Mouse (Mus musculus): ENCODE data around the gene Lhpp.
A peak's percentile ranks its signal among the peaks of the same experiment; 100 is the strongest.

The Lhpp gene

DNA sequence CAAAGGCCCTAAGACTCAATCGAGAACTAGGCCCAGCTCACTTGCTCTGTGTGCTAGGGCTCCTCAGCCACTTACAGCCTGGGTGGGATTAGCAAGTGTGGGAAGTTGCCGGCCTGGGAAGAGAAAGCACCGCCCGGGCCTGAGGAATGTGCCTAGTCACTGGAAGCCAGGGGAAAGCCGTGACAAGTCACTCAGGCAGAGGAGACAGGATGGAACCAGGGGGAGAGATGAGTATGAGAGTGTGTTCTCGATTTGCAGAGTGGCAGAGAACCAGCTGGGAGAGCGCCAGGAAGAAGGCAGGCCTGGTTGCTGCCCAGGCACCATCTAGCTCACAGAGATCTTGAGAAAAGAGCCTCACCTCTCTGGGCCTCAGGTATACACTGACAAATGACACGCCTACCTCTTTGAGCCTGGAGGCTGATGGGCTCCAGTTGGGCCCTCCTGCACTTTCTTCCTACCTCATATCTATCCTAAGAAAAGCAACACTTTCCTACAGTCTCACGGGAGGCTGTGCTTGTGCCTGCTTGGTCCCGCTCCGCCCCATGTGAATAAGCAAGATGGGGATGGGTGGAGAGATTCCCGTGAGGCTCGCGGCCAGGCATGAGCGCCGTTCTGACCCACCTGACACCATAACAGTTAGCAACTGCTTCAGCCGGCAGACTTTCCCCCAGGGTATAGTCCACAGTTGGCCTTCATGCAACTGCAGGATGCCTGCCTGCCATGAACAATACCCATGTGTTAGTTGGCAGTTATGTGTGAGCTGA, 125.8 kb downstream of the Lhpp start:
- DNase-seq (ENCODE audit: low spot score in 2 of 2), result peak in 1 of 2 experiments; percentile 44

DNA sequence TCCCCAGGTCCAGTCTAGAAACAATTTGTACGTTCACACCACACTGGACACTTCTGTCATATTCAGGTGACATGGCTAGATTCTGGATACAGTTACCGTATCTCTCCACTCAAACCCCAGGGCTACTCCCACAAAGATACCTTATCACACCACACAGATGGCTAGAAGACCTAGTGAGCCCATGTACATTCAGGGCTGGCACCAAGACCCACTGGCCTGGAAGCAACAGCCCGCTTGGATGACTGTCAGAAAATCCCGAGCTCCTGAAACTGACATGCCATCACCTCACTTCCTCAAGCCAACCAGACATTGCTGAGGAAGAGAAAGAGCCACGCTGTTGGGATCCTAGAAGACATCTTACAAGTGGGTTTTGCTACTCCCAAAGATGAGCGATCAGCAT, 128.4 kb downstream of the Lhpp start:
- peak in 1 of 2 experiments; percentile 42 for DNase-seq (ENCODE audit: low spot score in 2 of 2)

DNA sequence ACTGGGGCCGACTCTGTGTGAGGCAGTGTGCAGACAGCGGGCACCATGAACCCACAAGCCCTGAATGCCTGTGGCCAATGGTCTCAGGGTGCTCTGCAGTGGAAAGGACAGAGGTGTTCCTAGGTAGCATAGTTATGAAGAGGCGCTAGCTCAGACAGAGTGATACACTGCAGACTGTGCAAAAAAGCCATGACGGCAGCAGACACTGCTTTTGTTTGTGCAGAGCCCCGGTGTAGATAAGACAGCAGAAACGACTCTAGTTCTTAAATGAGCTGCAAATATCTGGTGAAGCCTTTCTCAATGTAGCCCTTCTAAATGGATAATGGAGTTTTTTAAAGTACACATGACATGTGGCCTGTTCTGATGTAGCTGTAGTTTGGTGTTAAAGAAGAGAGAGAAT, 129.4 kb downstream of the Lhpp start:
- no peak for DNase-seq (ENCODE audit: low spot score in 2 of 2)

DNA sequence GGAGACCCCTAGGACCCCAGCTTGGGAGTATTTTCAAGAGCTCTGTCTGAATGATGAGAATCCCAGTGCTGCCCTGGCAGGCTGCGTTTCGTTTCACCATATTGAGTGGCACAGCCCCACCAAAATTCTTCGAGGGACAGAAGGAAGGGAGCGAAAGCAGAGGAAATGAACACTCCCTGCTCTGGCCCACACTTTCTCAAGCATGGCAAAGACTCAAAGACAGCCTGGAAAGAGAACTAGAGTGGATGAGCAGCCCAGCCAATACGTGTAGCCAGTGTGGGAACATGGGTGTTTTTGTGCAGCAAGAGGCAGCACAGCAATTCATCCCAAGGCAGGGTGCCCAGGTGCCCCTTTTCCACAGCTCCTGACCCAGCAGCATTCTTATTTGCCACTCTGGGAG, 132.5 kb downstream of the Lhpp start:
- DNase-seq (ENCODE audit: low spot score in 2 of 2), result no peak

DNA sequence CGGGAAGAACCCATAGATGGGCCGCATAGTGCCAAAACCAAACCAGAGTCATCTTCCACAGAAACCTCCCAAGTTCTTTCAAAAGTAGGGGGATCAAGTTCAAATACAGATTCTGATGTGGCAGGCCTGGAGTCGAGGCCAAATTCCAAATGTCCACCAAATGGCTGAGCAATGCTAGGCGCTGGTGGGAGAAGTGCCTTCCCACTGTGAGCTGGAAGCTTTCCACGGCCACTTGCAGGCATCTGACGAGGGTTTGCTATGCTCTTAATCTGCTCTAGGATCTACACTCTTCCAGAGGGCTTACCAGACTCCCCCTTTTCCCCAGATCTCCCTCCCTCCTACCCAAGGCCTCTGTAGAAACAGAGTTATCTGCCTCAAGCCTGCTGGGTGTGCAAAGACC, 136.7 kb downstream of the Lhpp start:
- no peak for DNase-seq (ENCODE audit: low spot score in 2 of 2)

DNA sequence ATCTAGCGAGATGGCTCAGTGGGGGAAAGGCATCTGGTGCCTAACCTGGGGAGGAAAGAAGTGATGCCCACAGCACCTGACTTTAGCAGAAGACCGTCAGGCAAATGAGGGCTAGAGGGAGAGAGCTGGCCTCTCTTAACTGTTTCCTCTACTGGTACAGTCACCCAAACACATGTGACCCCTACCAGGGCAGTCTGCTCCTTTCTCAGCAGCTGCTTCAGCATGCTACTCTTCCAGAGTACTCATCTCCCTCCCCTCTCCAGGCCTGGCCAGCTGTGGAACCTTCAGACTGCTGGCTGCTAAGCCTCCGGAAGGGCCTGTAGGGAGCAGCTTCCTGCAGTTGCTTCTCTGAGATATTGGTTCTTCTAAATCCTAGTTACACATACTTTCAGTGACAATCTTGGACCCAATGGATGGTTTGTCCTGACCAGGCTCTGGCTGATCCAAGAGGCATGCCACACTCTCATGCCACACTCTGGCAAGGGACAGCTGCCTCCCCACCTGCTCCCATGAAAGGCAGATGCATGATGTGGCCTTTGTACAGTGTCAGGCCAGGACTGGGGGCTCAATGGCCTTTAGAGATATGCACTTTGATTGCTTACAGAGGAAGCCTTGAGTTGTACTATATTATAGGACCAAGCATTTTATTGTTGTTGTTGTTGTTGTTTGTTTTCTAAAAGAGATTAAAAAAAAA, 137.8 kb downstream of the Lhpp start:
- DNase-seq (ENCODE audit: low spot score in 2 of 2), result no peak

DNA sequence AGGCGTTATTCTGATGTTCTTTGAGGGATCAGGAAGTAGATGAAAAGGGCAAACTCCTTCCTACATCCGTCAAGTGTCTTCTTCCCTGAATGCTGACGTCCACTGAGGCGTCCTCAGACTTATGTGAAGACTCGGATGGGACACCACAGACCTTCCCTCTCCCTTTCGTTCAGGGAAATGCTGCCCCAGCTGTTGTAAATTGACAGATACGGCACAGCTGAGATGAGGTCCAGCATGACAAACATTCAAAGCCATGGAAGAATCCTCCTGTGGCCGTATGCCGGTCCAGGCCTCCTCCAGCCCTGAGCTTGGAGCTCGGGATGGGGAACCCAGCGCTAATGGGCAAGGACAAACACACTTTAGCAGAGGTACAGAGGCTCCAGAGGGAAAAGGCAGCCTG, 139.1 kb downstream of the Lhpp start:
- DNase-seq (ENCODE audit: low spot score in 2 of 2), result no peak

DNA sequence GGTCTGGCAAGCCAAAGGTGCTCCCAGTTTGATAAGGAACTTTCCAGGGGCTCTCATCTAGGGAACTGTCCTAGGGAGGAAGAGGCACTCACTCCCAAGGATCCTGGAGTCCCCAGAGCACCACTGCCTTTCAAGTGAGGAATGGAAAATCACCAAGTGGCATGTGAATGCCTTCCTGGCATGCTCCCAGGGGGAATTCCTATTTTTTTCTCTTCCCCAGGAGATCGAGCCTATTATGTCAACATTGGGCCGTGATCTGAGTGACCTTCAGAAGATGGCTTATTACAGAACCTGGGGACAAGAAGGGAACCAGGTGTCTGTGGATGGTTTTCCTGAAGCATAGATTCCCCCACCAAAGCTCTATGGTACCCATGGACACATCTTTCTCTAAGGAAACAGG, 141.3 kb downstream of the Lhpp start:
- DNase-seq (ENCODE audit: low spot score in 2 of 2), result no peak

DNA sequence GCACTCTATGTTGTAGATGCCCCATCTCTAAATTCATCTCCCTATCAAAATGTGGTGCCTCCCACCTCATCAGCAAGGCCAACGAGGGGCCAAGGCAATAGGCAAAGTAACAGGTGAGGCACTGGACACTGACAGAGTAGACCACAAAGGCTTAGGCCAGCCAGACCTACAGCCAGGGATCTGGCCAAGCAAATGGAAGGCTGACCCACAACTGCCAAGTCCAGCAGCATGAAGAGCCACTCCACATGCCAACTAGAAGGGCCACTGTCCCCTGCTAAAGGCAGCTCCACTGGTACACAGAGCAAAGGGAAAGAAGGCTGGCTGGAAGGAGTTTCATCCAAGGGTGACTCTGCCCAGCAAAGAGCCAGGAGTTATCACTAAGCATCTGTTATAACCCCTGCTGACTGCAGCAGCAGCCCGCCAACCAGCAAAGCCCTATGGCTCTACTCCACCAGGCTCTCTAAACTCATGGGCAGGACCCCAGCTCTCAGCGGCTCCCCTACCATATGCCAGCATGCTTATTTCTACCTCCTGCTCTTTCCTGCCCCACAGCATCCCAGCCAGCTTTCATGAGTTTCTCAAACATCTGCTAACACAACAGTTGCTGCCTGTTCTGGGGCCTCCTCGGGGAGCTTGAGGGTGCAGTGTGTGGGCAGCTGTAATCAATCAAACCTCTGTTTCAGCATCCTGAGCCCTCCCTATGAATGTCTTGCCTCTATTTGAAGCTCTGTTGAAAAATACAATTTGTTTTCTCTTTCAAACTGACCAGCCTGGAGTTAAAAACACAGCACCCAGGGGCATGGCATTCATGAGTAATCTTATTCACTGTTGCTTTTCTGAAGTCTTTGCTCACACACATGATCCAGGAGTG, 143.3 kb downstream of the Lhpp start:
- DNase-seq (ENCODE audit: low spot score in 2 of 2), result no peak

DNA sequence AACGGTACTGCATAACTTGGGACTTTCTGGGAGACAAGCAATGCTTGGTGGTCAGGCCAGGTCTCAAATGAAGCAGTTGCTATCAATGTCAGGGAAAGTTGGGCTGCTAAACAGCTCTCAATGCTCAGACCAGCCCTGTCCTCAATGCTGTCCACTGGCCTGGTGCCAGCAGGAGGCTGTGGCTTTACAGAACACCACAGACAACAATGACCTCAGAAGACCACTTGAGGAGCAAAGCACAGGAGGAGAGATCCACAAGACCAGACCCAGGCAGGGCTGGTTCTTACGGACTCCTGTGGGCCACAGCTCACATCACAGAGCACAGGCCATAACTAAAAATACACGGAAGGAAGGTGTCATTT, 143.9 kb downstream of the Lhpp start:
- DNase-seq (ENCODE audit: low spot score in 2 of 2), result no peak
